Mouse (Mus musculus) adrenal gland, postnatal 14 days (tissue): ENCODE results near the gene Gm49320. TPM values are rescaled to one million over a fixed set of nuclear protein-coding genes. Genes with fewer than 3 reads are reported as not detected.

Source experiments
- DNase-seq: peaks from one replicate; pipeline ENCODE4 v3.0.0; 2021; ENCODE audit warnings: mixed read lengths
- long read RNA-seq, 2 experiments: library from polyadenylated mRNA; stranded (forward); transcript quantifications; one replicate each; pipeline ENCODE4 v2.0.0; 2021
- total RNA-seq: library from RNA; stranded (reverse); gene quantifications from 2 replicates; pipeline ENCODE4 v1.2.3, GENCODE M21; 2021

Gene Gm49320
- not detected in 2 replicates for total RNA-seq
- long read RNA-seq, experiment 1, partial matches to known transcripts, result 1 of 18 reads
- long read RNA-seq, experiment 1, other reads (novel, unspliced or antisense), result 17 of 18 reads
- long read RNA-seq, experiment 2, partial matches to known transcripts, result 1 of 11 reads
- long read RNA-seq, experiment 2, other reads (novel, unspliced or antisense), result 10 of 11 reads

DNA sequence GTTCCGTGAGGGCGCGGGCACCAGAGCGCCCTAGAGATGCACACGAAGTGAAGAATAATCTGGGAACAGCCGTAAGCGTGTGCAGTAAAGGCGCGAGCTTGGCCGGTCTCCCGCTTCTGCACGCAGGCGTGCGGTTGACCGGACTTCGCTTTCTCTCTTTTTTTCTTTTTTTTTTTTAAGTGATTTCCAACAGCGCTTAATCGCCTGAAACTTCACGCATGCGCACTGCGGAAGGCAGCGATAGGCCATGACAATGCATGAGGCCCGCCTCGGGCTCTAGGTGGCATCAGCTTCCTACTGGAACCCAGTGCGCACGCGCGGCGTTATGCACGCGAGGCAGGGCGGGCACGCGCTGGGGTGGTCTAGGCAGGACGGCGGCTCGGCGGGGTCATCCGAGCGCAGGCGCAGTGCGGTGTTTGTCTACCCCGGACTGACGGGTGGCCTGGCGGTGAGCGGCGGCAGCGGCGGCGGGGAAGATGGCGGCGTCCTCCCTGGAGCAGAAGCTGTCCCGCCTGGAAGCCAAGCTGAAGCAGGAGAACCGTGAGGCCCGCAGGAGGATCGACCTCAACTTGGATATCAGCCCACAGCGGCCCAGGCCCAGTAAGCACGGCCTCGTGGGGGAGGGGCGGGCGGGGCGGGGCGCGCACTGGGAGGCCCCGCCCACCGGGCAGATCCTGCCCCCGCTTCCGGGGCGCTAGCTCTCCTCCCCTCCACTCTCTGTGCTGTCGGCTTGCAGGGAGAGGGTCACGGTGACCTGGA, at the start of gene Gm49320, which contains the start of gene Map2k7:
Gene Gm49320, plus strand, starts transcription at position 432 of the 759 bp plus-strand sequence.
Gene Map2k7, plus strand, starts transcription at position 307 of the 759 bp plus-strand sequence.
- DNase-seq, result peak; percentile 100

DNA sequence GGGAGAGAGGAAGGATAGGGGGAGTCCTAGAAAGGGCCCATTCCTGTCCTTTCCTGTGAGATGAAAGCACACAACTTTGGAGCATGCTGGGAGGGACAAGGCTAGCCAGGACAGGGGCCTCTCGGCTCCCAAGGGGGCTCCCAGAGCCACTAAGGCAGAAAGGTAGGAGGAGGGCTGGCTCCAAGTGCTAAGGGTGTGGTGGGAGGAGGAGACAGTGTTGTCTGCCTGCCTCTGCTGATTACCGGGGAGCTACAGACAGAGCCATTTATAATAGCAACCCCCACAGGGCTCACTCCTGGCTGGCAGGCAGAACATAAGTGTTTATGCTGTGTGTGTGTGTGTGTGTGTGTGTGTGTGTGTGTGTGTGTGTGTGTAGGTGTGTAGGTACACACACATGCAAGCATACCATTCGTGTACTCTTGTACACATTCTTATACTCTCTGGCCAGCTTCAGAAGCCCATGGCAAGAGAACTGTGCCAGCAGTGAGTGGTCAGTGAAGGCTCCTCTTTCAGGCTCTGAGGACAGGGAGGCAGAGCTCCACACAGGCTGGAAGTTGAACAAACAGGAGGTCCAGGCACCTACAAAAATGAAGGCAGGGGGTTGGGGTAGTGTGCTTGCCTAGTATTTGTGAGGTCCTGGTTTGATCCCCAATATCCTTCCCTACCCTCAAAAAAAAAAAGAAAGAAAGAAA, 49.5 kb upstream of the Gm49320 start:
- DNase-seq, result no peak

DNA sequence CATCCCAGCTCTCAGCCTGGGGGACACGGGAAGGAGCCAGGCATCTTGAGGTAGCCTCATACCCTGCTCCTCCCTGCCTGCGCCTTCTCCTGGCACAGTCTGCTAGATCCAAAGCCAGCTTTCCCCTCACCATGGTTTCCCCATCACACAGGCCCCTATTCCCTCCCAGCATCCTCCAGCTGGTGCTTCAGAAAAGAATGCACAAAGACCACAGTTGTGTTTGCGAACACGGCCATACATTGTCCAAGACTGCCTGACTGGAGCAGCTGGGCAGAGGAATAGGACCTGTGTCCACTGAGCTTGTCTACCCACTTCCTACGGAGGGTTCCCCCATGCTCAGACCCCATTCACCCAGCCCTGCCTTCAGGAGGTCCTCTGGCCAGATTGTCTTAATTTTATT, 46.4 kb upstream of the Gm49320 start:
- DNase-seq, result no peak

DNA sequence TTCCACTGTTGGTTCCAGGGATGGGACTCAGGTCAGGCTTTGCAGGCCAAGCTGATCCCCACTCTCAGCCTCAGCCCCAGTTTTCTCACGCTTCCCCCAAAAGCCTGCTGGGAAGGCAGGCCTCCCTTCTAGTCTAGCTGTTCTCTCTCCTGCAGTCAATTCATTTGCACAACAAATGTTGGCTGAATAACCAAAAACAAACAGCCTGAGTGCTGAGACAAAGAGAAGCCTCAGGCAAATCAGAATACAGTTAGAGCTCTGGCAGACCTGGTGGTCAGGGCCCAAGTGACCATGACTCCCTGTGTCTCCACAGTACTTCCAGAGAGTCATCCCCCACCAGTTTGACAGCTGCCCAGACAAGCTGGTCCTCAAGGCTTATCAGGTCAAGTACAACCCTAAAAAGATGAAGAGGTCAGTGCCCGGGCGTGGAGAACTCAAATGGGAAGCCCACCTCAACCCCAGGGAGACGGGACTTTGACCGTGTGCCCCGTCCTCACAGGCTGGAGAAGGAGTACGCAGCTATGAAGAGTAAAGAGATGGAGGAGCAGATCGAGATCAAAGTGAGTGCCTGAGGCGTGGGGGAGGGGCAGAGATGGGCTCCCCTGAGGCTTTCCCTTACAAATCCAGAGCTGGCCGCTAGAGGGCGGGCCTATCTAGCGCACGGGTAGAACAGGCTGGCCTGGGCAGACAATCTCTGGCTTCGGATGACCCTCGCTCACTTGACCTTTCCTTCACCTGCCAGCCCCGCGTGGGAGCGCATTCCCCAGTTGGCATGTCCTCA, 45.7 kb upstream of the Gm49320 start:
- peak; percentile 94 for DNase-seq

DNA sequence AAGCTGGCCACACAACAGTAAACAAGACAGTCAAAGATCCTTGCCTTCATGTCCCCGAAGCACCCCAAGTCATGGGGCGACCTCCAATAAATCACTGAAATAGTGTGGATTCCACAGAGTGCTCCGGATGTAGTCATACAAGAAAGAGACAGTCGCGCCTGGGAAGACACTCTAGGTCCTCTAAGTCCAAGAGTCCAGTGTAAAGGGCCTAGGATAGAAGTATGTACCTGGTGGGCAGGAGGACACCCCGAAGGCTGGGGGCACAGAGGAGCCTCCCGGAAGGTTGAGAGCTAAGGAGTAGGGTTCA, 45.1 kb upstream of the Gm49320 start:
- no peak for DNase-seq

DNA sequence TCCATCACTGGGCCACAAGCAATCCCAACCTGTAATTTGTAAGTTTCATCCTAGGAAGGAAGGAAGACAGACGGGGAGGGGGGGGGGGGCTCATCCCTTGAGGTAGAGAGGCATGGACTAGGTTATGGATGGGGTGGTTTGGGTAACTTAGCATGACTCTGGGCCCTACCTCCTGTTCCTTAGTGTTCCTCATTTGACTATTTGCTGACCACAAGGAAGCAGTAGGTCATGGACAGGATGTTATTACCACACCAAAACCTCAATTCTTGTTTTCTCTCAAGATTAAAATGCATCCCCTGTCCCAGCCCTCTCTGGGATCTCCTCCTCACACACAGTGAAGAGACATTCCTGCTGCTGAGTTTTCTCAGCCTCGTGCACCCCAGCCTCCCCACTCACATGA, 37.3 kb upstream of the Gm49320 start:
- no peak for DNase-seq

DNA sequence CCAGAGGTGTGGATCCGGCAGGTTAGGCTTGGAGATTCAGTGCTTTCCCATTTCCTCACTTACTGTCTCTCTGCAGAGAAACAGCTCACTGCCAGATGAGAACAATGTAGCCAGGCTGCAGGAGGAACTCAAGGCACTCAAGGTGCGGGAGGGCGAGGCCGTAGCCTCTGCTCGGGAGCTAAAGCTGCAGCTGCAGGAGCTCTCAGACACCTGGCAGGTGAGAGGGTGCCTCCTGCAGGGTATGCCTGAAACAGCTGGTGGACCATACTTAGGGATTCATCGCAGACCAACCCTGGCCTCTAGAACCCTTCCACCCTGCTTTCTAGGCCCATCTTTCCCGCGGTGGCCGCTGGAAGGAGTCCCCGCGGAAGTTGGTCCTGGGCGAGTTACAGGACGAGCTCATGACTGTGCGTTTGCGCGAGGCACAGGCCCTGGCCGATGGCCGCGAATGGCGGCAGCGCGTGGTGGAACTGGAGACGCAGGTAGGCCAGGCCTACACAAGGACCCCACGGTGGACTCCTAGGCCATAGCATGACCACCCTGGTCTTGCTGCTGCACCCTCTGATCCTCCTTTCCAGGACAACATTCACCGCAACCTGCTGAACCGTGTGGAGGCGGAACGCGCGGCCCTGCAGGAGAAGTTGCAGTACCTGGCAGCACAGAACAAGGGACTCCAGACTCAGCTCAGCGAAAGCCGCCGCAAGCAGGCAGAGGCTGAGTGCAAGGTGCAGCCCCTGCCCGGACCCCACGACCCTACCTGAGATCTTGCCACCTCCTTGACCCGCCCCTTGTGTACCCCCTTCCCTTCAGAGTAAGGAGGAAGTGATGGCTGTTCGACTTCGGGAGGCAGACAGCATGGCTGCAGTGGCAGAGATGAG, 33.2 kb upstream of the Gm49320 start:
- DNase-seq, result no peak

DNA sequence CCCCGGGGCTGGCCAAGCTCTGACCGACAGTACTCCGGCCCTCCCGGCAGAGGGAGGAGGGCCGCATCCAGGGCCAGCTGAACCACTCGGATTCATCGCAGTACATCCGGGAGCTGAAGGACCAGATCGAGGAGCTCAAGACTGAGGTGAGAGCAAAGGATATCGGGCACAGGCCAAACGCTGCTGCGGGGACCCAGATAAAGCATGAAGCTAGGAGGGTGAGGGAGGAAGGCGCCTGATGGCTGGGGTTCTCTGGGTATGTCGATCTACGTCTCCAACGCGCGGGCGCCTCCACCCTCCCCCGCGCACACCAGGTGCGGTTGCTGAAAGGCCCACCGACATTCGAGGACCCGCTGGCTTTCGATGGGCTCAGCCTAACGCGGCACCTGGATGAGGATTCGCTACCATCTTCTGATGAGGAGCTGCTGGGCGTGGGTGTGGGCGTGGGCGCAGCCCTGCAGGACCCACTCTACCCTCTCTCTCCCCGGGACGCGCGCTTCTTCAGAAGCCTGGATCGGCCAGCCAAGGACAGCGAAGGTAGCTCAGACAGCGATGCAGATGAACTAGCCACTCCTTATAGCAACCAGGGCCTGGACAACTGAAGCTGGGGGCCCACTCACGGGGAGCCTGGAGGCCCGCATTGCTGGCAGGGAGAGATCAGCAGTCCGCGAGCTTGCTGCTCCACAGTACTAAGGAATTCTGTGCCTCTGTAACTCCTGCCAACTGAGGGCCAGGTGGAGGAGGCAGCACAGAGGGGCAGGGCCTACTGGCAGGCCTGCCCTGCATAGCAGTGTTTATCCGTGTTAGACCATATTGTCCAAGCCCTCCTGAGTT, 32.3 kb upstream of the Gm49320 start:
- DNase-seq, result no peak

DNA sequence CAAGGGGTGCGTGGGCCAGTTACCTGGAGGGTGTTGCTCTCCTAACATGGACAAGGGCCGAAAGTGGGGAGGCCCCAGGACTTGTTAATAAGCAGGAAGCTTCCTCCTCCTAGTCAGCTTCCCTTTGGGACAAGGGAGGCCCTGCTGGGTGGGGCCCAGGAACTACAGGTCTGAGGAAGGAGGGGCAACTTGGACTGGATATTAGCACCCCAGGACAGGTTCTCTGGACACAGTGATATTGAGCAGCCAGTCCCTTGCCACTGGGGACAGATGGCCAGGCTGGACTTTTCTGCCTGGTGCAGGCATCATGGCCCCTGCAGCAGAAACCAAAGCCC, 31.7 kb upstream of the Gm49320 start:
- DNase-seq, result no peak

DNA sequence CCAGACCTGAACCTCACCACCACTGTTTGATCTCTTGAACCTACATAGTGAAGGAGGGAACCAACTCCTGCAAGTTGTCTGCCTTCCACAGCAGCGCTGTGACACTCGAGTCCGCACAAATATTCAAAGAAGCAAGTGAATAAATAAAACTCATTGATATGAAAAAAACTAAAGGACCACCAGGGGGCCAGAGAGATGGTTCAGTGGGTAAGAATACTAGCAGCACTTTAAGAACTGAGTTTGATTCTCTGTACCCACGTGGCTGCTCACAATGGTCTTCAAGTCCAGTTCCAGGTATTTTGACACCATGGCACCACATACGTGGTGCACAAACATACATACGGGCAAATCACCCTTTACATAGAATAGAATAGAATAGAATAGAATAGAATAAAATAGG, 27.6 kb upstream of the Gm49320 start:
- DNase-seq, result no peak

DNA sequence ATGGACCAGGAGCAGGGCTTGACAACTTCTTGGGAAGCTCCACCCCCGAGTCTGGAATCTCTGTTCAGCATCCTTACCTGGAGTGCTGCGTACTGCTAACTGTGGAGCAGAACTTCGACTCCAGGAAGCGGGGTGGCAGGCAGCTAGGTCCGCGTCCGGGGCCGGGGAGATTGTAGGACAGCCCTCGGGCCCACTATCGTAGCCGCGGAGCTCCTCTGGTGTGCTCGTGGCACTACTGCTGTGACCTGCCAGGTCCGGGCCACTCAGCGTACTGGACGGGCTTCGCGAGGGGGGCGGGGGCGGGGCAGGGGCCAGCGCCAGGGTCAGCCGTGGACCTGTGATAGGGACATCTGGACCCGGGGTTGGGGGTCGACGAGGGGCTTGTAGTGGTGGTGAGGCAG, 25.9 kb upstream of the Gm49320 start:
- peak; percentile 53 for DNase-seq

DNA sequence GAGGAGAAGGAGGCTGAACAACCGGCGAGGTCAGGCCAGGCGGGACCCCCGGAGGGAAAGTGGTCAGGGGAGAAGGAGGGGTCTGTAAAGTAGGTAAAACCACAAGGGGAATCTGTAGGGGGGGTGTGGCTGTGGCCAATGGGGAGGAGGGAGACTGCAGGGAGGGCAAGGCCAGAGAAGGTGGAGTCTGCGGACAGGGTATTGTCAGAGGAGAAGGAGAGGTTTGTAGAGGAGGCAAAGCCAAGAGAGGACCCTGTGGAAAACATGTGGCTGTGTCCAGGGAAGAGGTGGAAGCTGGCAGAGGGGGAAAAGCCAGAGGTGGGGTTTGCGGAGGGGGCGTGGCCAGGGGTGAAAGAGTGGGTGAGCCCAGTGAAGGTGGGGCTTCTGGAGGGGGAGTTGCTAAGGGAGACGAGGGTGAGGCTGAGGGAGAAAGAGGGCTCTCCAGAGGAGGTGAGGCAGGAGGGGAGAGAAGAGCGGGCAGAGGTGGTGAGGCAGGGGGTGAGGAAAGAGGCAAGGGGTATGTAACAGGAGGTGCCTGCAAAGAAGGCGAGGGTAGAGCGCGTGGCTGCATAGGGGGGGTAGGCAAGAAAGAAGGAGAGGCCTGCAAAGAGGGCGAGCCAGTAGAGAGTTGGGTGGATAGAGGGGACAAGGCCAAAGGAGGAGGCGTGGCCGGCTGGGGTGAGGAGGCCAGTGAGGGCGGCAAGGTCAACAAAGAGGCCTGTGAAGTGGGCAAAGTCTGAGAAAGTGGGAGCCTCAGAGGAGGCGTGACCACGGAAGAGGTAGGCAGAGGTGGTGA, 25.3 kb upstream of the Gm49320 start:
- DNase-seq, result peak; percentile 90

DNA sequence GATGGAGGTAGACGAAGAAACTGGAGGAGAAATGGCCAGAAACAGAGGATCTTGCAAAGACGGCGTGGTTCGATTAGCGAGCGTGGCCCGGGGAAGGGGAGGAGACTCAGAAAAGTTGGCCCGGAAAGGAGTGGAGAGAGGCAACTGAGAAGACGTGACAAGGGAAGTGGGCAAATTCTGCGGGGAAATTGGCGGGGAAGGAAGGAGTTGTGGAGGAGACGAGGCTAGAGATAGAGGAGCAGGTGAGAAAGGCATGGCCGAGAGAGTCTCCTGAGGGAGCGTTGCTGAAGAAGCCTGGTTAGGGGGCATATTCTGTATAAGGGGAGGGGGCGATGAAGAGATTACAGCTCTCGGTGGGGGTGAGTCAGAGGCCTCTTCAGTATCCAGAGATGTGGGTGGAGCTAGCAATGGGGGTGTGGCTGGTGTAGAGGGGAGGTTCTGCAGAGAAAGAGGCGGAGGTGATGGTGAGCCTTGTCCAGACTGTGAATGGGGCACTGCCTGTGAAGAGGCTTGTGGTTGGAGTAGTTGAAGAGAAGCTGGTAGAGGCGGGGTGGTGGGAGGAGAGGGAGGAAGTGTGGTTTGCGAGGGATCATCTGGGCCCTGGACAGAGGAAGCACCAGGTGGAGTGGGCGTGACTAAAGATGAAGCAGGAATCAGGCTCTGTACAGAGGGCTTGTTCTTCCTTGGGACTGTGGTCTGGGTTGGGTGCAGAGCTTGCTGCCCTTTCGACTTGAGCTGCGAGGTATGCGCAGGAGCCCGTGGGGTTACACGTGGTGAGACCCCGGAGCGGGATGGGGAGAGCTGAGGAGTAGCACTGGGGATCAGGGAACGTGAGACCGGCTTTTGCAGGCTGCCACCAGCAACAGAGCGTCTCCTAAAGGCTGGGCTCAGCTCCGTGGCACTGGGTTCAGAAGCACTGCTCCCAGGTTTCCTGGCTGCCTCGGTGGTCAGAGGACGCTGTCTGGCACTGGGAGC, 24.4 kb upstream of the Gm49320 start:
- peak; percentile 90 for DNase-seq

DNA sequence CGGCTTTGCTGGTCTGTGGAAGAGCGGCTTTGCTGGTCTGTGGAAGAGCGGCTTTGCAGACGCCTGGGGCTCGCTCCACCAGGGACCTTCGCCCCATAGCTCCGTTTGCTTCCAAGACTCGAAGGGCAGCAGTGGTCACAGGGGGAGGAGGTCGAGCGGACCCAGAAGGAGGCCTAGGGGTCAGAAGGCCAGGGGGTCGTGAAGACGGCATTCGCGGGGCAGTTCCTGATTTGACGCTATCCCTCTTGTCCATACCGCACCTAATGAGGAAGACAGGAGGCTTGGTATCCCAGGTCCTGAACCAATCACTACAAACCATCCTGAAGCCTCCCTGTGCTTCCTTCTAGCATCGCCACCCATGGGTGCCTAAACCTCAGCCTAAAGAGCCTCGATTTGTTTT, 22.4 kb upstream of the Gm49320 start:
- no peak for DNase-seq

DNA sequence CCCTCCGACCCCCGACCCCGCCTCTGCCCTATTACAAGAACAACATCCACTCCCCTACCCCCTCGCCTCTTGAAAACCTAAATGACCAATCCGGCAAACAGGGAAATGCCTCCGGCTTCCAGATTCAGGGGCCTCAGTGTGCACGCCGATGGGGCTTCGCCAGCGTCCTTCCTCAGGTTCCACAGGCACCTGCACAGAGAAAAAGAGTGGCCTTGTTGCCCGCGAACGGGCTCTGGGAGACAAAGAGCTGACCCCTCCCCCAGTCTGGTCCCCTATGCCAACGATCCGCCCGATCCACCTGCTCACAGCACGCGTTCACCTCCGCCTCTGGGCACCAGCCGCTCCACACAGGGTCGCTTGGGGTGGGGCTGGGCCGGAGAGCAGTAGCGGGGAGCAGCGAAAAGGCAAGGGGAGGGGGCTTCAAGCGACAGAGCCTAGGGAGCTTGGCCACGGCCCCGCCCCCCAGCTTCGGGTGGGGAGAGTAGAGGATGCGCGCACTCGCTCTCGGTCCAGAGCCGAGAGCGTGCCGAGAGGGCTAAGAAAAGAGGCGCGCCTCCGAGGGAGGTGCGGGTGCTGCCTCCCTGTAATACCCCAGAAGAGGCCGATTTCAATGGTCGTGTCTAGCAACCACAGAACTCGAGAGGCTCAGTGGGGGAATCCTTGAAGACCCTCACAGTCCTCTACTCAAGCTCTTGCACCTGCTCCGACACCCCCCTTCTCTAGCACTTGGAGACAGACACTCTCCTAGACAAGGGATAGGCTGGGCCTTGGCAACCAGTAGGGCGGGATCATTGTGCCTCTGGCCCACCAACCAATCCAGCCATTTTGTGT, 21.7 kb upstream of the Gm49320 start, which contains the start of gene Prr36:
Gene Prr36, minus strand, starts transcription at position 669 of the 831 bp plus-strand sequence.
- peak; percentile 73 for DNase-seq

DNA sequence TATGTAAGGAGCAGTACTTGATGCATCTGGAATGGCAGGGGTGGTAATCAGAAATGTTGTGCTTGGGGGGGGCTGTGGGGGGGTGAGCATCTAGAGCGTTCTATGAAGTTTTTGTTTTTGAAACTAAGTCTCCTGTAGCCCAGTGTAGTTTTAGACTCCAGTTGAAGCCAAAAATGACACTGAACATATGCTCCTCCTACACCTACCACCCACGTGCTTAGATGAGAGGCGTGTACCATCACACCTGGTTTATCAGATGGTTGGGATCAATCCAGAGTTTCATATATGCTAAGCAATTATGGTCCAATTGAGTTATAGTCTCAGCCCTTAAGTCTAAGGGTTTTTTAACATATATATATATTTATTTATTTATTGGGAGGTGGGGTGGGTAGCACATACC, 19.0 kb upstream of the Gm49320 start:
- DNase-seq, result no peak

DNA sequence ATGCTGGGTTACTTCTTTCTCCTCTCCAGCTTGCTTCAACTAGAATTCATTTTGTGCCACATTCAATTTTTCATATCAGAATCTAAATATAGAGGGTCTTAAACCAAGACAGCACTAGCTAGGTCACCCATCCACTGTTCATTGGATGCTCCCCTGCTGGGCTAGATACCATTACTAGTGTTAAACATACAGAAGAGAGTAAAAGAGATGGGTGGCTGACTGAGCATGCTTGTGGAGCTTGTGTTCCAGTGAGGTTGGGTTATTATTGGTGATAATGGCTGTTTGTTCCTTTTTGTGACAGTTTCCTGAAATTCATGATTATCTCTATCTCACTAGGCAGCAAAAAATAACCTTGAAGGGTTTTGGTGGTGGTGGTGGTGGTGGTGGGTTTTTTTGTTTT, 16.6 kb upstream of the Gm49320 start:
- no peak for DNase-seq

DNA sequence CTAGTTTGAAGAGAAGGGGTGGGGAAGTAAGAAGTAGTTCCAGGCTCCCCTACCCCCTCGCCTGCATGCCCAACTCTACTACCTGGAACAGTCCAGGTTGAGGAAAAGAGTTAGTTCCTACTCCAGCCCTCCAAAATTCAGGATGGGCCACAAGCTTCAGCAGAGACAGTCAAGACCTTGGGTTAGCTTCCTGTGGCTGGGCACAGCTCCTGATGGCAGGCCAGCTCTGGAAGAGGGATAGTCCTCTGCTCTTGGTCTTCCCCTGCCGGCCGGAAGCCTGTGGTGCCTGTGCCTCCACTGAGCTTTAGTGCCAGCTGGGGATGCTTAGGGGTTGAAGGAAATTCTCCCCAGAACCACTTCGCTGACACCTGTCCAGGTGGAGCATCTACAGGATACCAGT, 12.3 kb upstream of the Gm49320 start:
- no peak for DNase-seq
